Mouse (Mus musculus): Measurements from ENCODE around the gene Slc22a20. TPM values are rescaled to one million over a fixed set of nuclear protein-coding genes. Genes with fewer than 3 reads are reported as not detected.

The Slc22a20 gene
- polyA plus RNA-seq, 2 experiments from 2014 or later = not detected

GRCm38 (mm10) chr19:5922963-5923362 is 63.0 kb downstream of the Slc22a20 start:
- no peak for ATAC-seq

DNA sequence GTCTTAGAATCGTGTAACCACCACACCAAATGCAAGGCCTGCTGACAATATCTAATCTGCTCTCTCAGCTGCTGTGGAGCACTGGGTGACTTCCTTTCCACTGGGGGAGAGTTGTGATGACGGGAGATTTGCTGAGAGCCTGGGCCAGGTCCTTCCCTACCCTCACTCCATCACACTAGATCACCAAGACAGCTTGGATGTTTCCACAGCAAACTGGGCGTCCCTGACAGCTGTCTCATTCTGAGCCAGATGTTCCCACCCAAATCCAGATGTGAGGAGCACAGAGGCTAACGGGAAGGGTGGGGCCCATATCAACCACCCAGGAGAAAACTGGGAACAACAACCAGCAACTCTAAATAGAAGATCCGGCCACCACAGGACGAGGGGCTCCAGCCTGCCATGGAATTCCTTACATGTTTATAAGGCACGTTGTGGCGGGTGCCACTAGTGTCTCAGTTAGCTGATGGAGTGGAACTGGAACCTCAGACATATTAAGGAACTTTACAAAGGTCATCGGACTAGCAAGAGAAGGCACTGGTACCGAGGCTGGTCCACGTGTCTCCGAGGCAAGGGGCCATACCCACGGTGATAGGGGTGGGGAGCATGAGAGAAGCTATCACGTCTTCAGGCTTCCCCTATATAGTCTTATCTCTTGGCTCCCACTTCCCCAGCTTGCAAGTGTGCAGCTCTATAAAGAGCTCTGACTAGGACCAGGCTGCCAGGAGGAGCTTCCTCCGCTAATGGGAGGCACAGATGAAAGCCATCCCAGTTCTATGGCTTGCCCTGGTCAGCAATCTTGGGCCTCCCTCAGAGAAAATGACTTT is 63.6 kb downstream of the Slc22a20 start:
- ATAC-seq = no peak

DNA sequence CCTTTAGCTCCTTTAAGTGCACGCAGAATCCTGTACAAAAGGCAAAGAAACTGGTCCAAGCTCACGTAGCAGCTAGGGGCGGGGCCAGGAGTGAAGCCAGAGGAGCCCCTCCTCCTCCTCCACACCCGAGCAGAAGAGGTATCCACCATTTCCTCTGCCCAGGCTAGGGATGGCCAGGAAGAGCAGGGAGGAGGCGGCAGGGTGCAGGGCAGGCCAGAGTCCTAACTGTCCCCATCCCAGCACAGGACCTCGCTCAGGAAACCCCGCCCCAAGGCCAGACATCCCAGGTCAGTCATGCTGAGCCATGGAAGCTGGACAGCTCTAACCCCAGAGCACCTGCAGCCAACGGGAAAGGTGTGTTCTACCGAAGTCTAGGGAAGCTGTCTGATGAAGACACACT is 64.2 kb downstream of the Slc22a20 start:
- no peak for ATAC-seq

Other genes with a start within 250 kb of the Slc22a20 start
- gene Ltbp3, start 245.2 kb downstream of the Slc22a20 start, polyA plus RNA-seq (2017; shearing (Covaris generic)) = not detected
- 10 to 100 TPM in 1 of 2 experiments, 1 to 10 TPM in 1; 8.4 to 16.8 TPM for gene Scyl1, start 214.7 kb downstream of the Slc22a20 start, polyA plus RNA-seq (2017; shearing (Covaris generic))
- gene Frmd8, start 110.9 kb downstream of the Slc22a20 start, polyA plus RNA-seq (2017; shearing (Covaris generic)) = 10 to 100 TPM; 70.6 to 78.6 TPM
- gene Slc25a45, start 108.3 kb downstream of the Slc22a20 start, polyA plus RNA-seq (2017; shearing (Covaris generic)) = 10 to 100 TPM; 43.3 to 60.2 TPM
- gene Tigd3, start 92.0 kb downstream of the Slc22a20 start, polyA plus RNA-seq (2017; shearing (Covaris generic)) = under 1 TPM; 0.29 to 0.58 TPM
- 100 to 1,000 TPM; 123 to 178 TPM for gene Dpf2, start 73.1 kb downstream of the Slc22a20 start, polyA plus RNA-seq (2017; shearing (Covaris generic))
- under 1 TPM in 1 of 2 experiments, not detected in 1; 0.25 TPM for gene Cdc42ep2, start 61.3 kb downstream of the Slc22a20 start, polyA plus RNA-seq (2017; shearing (Covaris generic))
- 10 to 100 TPM; 16.5 to 17.5 TPM for gene Pola2, start 21.9 kb downstream of the Slc22a20 start, polyA plus RNA-seq (2017; shearing (Covaris generic))
- gene Capn1, start 29.8 kb upstream of the Slc22a20 start, polyA plus RNA-seq (2017; shearing (Covaris generic)) = 10 to 100 TPM; 48.8 to 56.7 TPM
- gene Syvn1, start 60.4 kb upstream of the Slc22a20 start, polyA plus RNA-seq (2017; shearing (Covaris generic)) = 10 to 100 TPM; 12.2 to 15.7 TPM
- 10 to 100 TPM; 31.3 to 38.5 TPM for gene Mrpl49, start 71.6 kb upstream of the Slc22a20 start, polyA plus RNA-seq (2017; shearing (Covaris generic))
- gene Fau, start 71.7 kb upstream of the Slc22a20 start, polyA plus RNA-seq (2017; shearing (Covaris generic)) = 1,000 to 10,000 TPM; 2,454 to 3,437 TPM
- 10 to 100 TPM; 10.3 to 11.0 TPM for gene Znhit2, start 75.0 kb upstream of the Slc22a20 start, polyA plus RNA-seq (2017; shearing (Covaris generic))
- 1 to 10 TPM; 5.4 to 9.2 TPM for gene Tm7sf2, start 82.2 kb upstream of the Slc22a20 start, polyA plus RNA-seq (2017; shearing (Covaris generic))
- 10 to 100 TPM; 34.1 to 34.6 TPM for gene Vps51, start 91.1 kb upstream of the Slc22a20 start, polyA plus RNA-seq (2017; shearing (Covaris generic))
- not detected for gene Tmem262, start 93.9 kb upstream of the Slc22a20 start, polyA plus RNA-seq (2017; shearing (Covaris generic))
- gene Gm28374, start 96.1 kb upstream of the Slc22a20 start, polyA plus RNA-seq (2017; shearing (Covaris generic)) = under 1 TPM in 1 of 2 experiments, not detected in 1; 0.69 TPM
- gene Zfpl1, start 98.8 kb upstream of the Slc22a20 start, polyA plus RNA-seq (2017; shearing (Covaris generic)) = 10 to 100 TPM; 26.9 to 43.8 TPM
- gene Cdca5, start 98.8 kb upstream of the Slc22a20 start, polyA plus RNA-seq (2017; shearing (Covaris generic)) = 1 to 10 TPM; 6.7 to 9.3 TPM
- gene AC131692.1, start 108.3 kb upstream of the Slc22a20 start, polyA plus RNA-seq (2017; shearing (Covaris generic)) = not detected
- not detected for gene Naaladl1, start 119.6 kb upstream of the Slc22a20 start, polyA plus RNA-seq (2017; shearing (Covaris generic))
- 1 to 10 TPM; 2.5 to 2.6 TPM for gene Sac3d1, start 132.5 kb upstream of the Slc22a20 start, polyA plus RNA-seq (2017; shearing (Covaris generic))
- 10 to 100 TPM; 17.4 to 25.2 TPM for gene Snx15, start 142.2 kb upstream of the Slc22a20 start, polyA plus RNA-seq (2017; shearing (Covaris generic))
- not detected for gene Batf2, start 154.8 kb upstream of the Slc22a20 start, polyA plus RNA-seq (2017; shearing (Covaris generic))
- 10 to 100 TPM; 16.9 to 20.1 TPM for gene Arl2, start 155.4 kb upstream of the Slc22a20 start, polyA plus RNA-seq (2017; shearing (Covaris generic))
- under 1 TPM in 1 of 2 experiments, not detected in 1; 0.60 TPM for gene Majin, start 198.2 kb upstream of the Slc22a20 start, polyA plus RNA-seq (2017; shearing (Covaris generic))
- not detected for gene Gpha2, start 240.2 kb upstream of the Slc22a20 start, polyA plus RNA-seq (2017; shearing (Covaris generic))
- gene Ppp2r5b, start 249.7 kb upstream of the Slc22a20 start, polyA plus RNA-seq (2017; shearing (Covaris generic)) = 1 to 10 TPM; 1.4 to 1.5 TPM